Mouse (Mus musculus): Measurements from ENCODE around the gene Sppl2b.

The Sppl2b gene

GRCm38 (mm10) chr10:80897861-80898510, 42.9 kb downstream of the Sppl2b start:
- DNase-seq (ENCODE audit: low spot score in 2 of 2): no peak

GRCm38 (mm10) chr10:80899074-80899473, 44.0 kb downstream of the Sppl2b start:
- no peak for DNase-seq (ENCODE audit: low spot score in 2 of 2)

GRCm38 (mm10) chr10:80899591-80900317, 44.7 kb downstream of the Sppl2b start:
- no peak for DNase-seq (ENCODE audit: low spot score in 2 of 2)

GRCm38 (mm10) chr10:80900318-80901247, 45.5 kb downstream of the Sppl2b start, which contains the start of gene Timm13:
Timm13 (minus strand) TSS chr10:80900969.
- DNase-seq (ENCODE audit: low spot score in 2 of 2): peak; percentile 94 to 96

- no peak for DNase-seq (ENCODE audit: low spot score in 2 of 2)
Measured at GRCm38 (mm10) chr10:80901409-80902272, 46.6 kb downstream of the Sppl2b start.

- no peak for DNase-seq (ENCODE audit: low spot score in 2 of 2)
Measured at GRCm38 (mm10) chr10:80902273-80902940, 47.3 kb downstream of the Sppl2b start.

GRCm38 (mm10) chr10:80903282-80903681, 48.2 kb downstream of the Sppl2b start:
- no peak for DNase-seq (ENCODE audit: low spot score in 2 of 2)

GRCm38 (mm10) chr10:80904004-80904693, 49.1 kb downstream of the Sppl2b start:
- DNase-seq (ENCODE audit: low spot score in 2 of 2): no peak

- DNase-seq (ENCODE audit: low spot score in 2 of 2): no peak
Measured at GRCm38 (mm10) chr10:80904709-80905108, 49.6 kb downstream of the Sppl2b start.

- DNase-seq (ENCODE audit: low spot score in 2 of 2): no peak
Measured at GRCm38 (mm10) chr10:80909375-80910162, 54.5 kb downstream of the Sppl2b start.

- no peak for DNase-seq (ENCODE audit: low spot score in 2 of 2)
Measured at GRCm38 (mm10) chr10:80911354-80911753, 56.3 kb downstream of the Sppl2b start.

GRCm38 (mm10) chr10:80911891-80912290, 56.8 kb downstream of the Sppl2b start:
- DNase-seq (ENCODE audit: low spot score in 2 of 2): no peak

GRCm38 (mm10) chr10:80913364-80914011, 58.4 kb downstream of the Sppl2b start:
- DNase-seq (ENCODE audit: low spot score in 2 of 2): no peak

- DNase-seq (ENCODE audit: low spot score in 2 of 2): peak; percentile 49 to 53
Measured at GRCm38 (mm10) chr10:80914253-80914656, 59.2 kb downstream of the Sppl2b start.

GRCm38 (mm10) chr10:80915260-80915659, 60.2 kb downstream of the Sppl2b start:
- no peak for DNase-seq (ENCODE audit: low spot score in 2 of 2)

- no peak for DNase-seq (ENCODE audit: low spot score in 2 of 2)
Measured at GRCm38 (mm10) chr10:80915736-80916135, 60.7 kb downstream of the Sppl2b start.

- DNase-seq (ENCODE audit: low spot score in 2 of 2): no peak
Measured at GRCm38 (mm10) chr10:80917336-80917778, 62.3 kb downstream of the Sppl2b start.

GRCm38 (mm10) chr10:80917779-80918434, 62.8 kb downstream of the Sppl2b start, which contains the start of gene Lmnb2:
Lmnb2 (minus strand) TSS chr10:80918245.
- DNase-seq (ENCODE audit: low spot score in 2 of 2): peak; percentile 38 to 58

Measured in thymus, postnatal 10 days (tissue).